Mouse (Mus musculus) cerebellum, adult 8-10 months (tissue): Measurements from ENCODE around the gene Fkrp.
A peak's percentile ranks its signal among the peaks of the same experiment; 100 is the strongest.

Experiments
- DNase-seq: peaks from one replicate; pipeline ENCODE4 v3.0.0; 2022

Fkrp gene

DNA sequence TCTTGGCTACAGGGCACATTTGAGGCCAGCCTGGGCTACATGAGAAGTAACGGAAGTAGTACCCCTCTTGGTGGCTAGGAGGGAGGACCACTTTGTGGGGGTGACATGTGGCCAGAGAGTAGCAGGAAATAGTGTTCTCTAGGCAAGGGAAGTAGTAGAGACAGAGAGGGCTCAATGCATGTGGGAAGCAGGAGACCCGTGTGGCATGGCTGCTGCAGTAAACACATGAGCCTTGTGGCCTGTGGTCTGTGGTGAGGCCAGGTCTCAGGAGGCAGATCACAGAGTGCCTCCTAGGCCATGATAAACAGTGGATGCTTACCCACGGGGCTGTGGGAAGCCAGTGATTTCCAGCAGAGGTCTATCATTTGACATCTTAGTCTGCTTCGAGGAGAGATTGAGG lies 10.7 kb upstream of the Fkrp start:
- DNase-seq = no peak

DNA sequence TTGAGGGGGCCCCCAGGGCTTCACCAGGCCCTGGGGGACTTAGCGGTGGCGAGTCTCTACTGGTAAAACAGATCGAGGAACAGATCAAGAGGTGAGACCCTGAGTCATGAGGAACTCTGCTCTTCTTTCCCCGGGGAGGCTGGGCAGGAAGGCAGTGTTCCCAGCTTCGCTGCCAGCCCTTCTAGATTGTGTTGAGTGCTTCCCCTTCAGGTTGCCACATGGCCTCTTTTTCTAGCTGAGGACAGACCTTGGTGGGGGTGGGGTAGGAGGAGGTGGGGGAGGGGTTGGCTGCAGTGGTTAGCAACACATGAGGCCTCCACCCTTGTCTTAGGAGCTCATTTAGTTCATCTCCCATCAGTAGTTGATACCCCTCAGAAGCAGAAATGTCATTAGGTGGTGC lies 10.0 kb upstream of the Fkrp start:
- no peak for DNase-seq

DNA sequence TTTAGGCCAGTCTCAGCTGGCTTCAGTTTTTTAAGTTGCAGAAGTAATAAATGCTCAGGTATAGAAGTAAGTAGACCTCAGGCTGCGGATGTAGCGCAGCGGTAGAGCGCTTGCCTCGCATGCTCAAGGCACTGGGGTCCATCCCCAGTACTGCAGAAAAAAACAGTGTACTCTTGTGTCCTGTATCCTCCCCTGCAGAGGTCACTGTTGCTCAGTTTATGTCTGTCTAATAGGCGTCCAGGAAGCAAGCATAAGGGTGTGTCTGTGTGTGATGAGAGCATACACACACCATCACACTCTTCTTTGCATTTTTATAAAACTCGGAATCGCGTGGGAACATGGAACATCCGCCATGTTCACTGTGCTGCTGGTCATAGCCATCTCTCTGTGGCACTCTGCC lies 9.3 kb upstream of the Fkrp start:
- no peak for DNase-seq

DNA sequence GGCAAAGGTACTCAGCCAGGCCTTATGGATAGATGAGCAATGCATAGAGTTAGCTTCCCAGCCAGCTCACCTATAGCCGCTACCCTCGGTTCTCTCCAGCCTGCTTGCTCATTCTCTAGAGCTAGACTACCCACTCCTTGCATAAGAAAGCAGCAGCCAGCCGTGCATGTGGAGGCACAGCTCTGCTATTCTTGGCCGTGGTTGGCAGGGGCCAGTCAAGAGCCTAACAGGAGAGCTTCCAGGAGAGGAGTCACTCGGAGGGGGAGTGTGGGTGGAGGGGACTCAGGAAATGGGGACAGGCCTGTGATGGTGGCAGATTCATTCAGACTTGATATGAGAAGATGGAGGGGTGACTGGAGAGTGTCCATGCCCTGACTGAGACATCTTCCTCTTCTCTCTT lies 7.2 kb upstream of the Fkrp start:
- no peak for DNase-seq

DNA sequence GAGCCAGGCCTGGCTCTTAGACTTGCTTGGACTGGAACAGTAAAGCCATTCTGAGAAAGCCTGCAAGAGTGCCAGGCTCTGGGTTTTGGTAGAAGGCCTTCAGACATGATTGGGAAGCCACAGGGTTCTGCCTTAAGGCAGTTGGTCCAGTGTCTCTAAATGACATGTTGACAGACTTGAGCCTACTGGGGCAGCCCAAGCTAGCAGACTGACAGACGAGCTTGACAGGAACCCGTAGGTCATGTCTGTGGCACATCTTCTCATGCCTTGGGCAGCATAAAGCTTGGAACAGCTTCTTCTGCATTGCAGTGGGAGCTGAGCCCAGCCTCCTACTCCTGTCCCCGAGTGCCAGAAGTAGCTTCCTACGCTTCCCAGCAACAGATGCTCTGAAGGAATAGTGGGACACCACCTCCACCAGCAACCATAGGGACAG lies 5.2 kb upstream of the Fkrp start:
- peak; percentile 40 for DNase-seq

DNA sequence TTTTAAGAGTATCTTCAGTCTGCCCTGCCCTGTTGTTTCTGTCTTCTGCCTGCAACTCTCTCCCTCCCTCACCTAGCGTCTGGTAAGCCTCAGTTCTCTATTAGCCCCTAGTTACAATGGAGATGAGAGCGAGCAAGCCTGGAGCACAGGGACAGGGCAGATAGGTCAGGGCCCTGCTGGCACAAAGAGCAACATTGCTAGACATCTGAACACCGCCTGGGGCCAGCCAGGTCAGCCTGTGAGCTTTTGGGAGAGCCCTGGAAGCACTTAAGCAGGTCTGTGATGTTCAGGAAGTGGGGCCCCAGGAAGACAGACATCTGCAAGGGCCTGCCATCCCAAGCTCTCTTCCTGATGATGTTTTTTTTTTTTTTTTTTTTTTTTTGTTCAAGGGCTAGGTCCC lies 4.6 kb upstream of the Fkrp start:
- DNase-seq = peak; percentile 8

DNA sequence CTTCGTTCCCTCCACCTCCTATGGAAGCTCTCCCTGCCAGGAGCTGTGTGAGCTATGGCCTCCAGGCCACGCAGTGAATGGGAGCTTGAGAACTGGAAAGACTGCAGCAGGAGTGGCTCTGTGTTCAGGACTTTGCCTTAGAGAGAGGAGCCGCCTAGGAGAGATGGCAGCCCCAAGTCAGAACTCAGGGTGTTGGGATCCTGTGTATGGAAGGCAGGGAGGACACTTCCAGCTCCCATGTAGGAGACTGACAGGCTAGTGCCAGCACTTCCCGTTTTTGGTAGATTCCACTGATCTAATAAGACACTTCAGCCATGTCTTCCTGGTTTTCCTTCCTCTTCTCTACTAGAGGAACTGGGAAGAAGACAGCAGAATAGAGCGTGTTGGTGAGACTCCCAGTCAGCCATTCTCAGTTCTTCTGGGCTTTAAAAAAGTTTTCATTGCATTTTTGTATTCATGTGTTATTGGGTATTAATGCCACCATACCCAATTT lies 3.8 kb upstream of the Fkrp start:
- DNase-seq = peak; percentile 26

DNA sequence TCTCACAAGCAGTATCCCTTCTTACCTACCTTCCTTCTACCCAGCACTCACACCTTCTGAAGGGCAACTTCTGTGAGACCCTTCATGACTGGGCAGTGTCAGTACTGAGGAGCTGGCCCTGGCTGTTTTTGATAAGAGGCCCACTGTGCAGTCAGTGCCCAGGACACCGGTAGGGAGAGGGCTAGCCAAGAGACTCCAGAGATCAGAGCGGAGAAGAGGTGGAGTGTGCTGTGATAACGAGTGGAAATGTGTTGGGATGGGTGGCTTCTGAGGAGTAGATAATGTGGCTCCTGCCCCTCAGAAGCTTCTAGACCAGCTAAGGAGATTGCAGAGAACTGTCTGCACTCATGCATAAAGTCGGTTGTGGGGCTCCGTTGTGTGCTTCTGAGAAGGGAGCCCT lies 3.3 kb upstream of the Fkrp start:
- no peak for DNase-seq

DNA sequence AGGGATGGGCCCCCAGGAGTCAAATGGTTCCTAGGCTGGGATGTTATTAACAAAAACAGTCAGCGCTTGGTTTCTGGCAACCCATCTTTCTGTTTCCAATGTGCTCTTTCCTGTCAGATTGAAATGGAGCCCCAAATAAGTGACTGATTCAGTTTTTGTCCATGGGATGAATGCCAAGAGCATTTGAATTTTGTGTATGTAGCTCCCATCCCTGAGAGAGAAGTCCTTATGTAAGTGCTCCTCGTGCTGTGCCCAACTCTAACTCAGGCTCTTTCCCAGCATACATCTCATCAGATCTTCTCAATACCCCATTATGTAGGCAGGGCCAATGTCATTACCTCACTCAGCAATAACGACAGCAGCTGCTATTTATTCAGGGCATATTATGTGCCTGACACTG lies 1.2 kb upstream of the Fkrp start:
- peak; percentile 23 for DNase-seq

DNA sequence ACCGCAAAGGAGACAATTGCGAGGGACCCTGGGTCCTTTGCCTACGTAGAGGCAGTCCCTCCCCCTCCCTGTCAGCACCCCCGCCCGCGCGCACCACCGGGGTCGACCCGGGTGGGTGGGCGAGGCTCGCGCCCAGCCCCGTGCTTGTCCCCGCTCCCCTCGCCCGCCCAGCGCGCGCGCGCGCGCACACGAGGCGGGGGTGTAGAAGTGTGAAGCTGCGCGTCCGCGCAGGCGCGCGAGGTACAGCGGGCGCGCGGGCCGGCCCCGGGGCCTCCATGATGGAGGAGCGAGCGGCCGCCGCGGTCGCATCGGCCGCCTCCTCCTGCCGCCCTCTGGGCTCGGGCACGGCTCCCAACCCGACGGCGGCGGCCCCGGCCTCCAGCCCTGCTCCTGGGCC lies 456 bp downstream of the Fkrp start:
- DNase-seq = peak; percentile 78

DNA sequence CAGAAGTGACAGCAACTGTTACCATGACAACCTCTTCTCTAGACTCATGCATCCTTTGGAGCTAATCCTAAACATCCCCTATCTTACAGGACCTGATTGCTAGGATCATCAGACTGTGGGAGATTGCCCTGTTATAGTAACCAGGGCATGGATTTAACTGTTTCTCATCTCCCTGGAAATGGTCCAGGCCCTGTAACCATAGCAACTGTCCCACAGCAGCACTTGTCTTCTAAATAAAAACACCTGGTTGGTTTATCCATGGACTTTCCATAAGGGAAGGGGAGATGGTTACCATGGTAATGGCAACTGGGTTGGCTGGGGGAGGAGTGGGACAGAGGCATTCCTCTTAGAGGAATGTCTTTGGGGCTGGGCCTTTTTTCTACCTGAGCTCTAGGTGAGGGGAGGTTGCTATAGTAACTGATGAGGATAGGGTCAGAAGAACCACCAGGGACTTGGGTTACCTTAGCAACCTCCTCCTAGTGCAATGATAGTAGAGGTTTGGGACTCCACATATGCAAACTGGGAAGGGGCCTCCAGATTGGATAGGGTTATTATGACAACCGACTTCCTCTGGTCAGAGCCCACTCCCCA lies 1.1 kb downstream of the Fkrp start, which contains the start of gene Strn4:
TSS of gene Strn4 (plus strand) at position 539 of the 591 bp plus-strand sequence.
- DNase-seq = peak; percentile 42

DNA sequence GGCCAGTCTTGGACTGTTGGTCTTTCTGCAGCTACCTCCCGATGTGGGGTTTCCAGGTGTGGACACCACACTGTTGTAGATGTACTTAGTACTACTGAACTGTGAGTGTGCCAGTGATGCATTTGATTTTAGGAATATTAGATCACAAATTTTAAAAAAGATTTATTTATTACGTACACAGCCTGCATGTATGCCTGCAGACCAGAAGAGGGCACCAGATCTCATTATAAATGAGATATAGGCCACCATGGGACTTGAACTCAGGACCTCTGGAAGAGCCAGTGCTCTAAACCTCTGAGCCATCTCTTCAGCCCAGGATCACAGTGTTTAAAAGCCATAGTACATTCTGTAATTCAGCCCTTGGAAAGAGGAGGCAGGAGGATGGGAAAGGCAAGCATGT lies 4.0 kb downstream of the Fkrp start:
- no peak for DNase-seq

DNA sequence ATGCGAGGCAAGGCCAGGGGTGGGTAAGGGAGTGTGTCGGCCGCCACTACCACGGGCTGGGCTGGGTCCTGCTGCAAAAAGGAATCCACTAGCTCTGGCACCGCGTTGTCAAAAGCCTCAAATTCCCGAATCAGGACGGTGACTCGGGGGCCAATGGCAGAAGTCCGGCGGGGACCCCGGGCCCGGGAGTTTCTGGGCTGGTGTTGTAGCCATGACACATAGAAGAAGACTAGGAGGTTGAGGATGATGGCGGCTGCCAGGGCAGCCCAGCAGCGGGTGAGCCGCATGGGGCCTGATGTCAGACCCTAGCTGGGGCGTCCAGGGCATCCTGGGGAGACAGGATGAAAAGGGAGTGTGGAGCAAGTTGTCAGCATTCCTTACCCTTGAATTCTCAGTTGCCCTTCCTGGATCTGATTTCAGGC lies 4.9 kb downstream of the Fkrp start:
- no peak for DNase-seq

DNA sequence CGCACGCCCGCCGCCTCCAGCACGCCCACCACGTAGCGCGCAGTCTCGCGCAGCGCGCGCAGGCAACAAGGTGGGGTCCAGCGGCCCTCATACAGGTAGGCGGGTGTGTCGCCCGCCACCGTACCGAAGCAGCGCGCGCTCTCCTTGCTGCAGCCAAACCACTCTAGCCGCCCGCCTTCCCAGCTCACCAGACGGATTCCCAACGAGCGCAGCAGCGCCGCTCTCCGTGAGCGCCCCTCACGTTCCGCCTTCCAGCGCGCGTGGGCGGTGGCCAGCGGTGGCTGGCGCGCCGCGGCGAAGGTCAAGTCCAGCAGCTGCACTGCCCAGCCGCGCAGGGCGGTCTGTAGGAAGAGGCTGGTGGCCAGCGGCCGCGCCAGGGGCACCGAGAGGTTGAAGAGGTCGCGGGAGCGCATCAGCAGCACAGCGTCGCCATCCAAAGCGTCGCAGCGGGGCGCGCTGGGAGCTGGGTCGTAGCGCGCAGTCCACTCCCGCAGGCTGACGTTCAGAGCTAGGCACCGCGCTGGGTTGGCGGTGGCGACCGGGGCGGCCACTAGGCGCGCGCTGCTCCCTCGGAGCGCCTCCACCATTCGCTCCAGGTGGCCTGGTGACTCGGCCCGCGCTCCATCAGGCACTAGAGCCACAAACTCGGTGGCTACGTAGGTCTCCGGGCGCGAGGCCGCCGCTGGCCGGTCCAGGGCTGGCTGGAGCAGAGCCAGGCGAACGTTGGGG lies 5.4 kb downstream of the Fkrp start:
- peak; percentile 62 for DNase-seq

DNA sequence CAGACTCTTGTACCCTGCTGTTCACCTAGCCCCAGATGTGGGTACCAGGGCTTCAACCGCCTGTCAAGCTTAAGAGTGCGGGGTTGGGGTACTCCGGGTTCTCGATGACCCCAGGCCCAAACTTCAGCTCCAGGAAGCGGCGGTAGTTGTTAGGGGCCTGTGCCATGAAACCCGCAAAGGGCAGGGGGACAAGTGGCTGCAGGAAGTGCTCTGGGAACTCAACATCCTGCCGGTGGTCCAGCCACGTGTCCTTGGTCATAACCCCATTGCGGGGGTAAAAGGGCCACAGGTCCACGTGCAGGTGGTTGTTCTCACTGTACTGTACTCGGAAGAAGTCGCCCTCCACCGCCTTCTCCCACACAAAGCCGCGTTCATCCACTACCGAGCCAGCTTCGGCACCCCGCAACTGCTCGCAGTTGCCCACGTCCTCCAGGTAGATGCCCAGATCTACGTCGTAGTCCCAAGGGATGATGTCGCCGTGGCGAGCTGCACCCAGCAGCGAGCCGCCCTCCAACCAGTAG lies 6.1 kb downstream of the Fkrp start:
- no peak for DNase-seq

DNA sequence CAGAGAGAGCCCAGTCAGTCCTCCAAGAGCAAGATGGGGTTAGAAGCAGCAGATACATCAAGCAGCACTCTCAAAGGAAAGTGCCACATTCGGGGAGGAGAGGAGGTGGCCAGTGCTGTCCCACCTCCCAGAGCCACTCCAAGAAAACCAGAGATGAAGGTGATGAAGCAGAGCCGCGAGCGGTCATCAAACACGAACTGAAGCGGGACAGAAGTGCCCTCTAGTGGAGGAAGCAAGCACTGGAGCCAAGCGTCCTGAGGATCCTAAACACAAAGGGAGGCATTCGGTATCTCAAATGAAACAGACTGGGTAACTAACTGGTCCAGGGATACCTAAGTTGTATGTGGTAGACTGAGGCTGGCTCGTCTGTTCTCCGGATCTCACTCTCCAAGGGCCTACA lies 6.8 kb downstream of the Fkrp start:
- peak; percentile 80 for DNase-seq

DNA sequence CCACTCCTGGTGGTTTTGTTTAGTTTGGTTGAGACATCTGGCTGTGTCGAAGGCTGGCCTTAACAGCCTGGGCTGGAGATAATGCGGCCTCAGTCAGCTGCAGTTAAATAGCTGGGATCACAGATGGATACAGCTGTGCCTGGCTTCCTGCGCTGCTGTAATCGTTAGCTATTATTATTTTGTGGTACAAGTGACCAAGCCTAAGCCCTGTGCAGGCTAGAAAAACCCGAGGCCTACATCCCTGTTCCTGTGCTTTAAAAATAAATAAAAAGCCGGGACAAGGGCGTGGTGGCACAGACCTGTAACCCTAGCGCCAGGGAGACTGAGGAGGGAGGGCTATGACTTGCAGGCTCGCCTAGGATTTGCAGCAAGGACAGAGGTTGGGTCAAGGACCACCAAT lies 7.9 kb downstream of the Fkrp start:
- no peak for DNase-seq

DNA sequence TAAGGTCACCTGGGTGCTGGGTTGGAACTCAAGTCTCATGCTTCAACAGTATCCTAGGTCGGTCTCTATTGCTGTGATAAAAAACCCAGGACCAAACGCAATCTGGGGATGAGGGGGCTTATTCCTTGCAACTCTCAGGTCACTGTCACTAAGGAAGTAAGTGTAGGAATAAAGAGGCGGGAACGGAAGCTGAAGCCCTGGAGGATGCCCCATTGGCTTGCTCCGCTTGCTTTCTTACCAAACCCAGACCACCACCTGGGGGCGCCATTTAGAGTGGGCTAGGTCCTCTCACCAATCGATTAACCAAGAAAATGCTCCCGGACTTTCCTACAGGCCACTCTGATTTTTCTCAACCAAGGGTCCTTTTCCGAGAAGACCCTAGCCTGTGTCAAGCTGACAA lies 8.6 kb downstream of the Fkrp start:
- no peak for DNase-seq

DNA sequence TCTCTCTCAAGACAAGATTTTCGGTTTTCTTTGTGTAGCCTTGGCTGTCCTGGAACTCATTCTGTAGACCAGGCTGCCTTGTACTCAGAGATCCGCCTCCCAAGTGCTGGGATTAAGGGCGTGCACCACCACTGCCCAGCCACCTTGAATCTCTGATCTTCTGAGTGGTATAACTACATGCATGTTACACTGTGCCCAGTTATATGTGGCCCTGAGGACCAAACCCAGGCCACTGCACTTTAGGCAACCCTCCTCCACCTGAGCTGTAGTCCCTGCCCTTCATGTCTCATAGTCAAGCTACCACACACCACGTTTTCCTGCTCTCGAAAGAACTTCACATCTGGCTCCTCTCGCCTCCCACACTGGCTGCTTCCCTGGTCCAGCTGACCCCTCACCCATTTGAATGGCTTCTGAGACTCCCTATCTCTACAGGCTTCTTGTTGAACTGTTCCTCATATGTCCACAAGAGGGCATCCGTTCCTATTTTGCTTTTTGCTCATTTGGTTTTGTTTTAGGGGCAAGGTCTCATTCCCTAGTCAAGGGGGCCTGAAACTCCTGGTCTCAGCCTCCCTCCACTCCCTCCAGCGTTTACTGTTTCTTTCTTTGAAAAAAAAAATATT lies 12.0 kb downstream of the Fkrp start:
- no peak for DNase-seq

DNA sequence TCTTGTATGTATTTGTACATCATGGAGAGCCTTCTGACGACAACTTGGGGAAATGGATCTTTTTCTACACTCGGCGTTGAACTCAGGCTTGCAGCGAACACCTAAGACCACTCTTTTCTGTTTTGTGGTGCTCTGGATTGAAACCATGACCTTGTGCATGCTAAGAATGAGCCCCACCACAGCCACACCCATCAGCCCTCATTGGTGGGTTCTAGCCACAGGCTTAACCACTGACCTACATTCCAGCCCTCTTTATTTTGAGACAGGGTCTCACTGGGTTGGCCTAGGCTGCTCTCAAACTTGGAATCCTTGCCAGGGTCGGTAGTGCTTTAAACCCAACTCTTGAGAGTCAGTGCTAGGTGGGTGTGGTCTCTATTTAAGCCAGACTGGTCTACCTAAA lies 21.6 kb downstream of the Fkrp start:
- DNase-seq = no peak

DNA sequence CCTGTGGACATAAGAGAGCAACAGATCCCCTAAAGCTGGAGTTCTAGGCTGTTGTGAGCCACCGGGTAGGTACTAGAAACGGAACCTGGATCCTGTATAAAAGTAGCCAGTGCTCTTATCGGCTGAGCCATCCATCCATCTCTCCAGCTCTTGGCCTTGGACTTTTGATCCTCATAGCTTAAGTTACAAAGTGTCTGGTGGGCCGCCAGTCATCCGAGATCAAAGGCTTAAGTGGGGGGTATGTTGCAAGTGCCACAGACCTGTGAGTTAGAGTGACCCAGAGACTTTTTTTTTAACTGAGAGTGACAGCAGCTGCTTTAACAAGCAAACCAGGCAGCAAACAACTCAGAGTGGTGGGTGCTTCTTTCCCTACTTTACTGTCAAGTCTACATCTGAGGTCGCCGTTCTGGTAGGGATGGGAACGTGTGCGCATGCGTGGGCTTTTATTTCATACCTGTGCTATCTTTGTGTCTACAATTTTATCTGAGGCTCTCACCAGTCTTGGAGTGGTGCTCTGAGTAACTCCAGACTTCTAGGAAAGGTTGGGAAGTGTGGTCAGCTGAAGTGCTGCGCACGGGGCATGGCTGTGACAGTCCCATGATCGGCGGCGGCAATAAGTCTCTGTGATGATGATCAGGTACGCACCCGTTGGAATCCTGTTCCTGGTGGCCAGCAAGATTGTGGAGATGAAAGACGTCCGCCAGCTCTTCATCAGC lies 23.4 kb downstream of the Fkrp start:
- no peak for DNase-seq

DNA sequence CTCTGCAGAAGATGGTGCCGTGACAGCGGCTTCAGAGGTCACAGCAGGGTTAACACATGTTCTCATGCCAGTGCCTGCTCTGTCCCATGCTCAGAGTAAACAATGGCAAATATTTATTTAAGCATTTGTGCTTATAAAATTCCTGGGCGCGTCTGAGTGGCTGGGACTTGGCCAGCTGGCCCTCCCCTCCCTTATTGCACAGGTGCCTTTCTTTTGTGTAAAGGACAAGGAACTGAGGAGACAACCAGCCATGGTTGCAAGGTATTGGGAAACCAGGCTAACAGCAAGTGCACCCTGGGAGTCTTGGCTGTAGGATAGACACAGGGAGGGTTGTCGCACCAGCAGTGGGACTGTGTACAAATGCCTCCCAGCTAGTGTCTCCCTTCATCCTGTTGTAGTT lies 24.2 kb downstream of the Fkrp start:
- no peak for DNase-seq

DNA sequence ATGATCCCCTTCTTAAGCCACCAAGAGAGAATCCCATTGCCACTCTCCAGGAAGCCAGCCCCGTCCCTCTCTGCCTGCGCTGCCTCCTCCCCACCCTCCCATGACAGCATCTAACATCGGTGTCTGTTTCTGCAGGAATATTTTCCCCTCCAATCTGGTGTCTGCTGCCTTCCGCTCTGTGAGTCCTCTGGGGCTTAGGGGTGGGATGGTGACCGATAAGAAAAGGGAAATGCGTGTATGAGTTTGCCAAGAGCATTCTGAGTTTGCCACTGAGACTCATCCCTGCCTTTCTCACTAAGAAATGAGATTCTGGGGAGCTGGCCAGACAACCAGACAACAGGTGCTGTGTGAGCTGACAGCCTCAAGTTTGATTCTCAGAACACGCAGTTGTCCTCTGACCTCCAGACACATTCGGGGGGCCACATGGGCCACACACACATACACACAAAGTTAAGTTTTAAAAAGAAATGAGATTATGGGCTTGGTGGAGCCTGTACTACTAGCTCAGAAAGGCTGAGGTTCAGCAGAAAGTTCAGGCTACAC lies 30.9 kb downstream of the Fkrp start:
- no peak for DNase-seq
